Mouse (Mus musculus) limb, embryonic 10.5 days (tissue): ENCODE measurements around the gene Ankrd31. TPM values are rescaled to one million over a fixed set of nuclear protein-coding genes. Genes with fewer than 3 reads are reported as not detected.

Source experiments
- DNase-seq: peaks from one replicate; pipeline ENCODE4 v3.0.0-alpha.2; 2017; ENCODE audit warnings: low spot score
- H3K27ac ChIP-seq: fragments of 300-500 bp; sonication (generic); 2 replicates; pipeline ENCODE4 v1.5.1; 2016; ENCODE audit warnings: mild to moderate bottlenecking
- H3K27me3 ChIP-seq: fragments of 300-500 bp; sonication (generic); 2 replicates; pipeline ENCODE4 v1.6.1; 2016; ENCODE audit warnings: low read depth, mild to moderate bottlenecking; ENCODE audit not compliant: poor library complexity, severe bottlenecking
- H3K36me3 ChIP-seq: fragments of 300-500 bp; sonication (generic); 2 replicates; pipeline ENCODE4 v1.6.1; 2016; ENCODE audit warnings: mild to moderate bottlenecking, moderate library complexity
- H3K4me1 ChIP-seq: fragments of 300-500 bp; sonication (generic); 2 replicates; pipeline ENCODE4 v1.6.1; 2016
- H3K4me3 ChIP-seq: fragments of 300-500 bp; sonication (generic); 2 replicates; pipeline ENCODE4 v1.5.1; 2016; ENCODE audit warnings: mild to moderate bottlenecking, moderate library complexity
- H3K9me3 ChIP-seq: fragments of 300-500 bp; sonication (generic); replicated peaks from 2 replicates; pipeline ENCODE4 v1.6.1; 2016; ENCODE audit warnings: mild to moderate bottlenecking
- WGBS: fragments of 180-500 bp; shearing (Covaris S2); methylation state at CpG from one replicate; pipeline ENCODE4 v1.1.7; 2016; 5-methylcytosine and 5-hydroxymethylcytosine counted together
- polyA plus RNA-seq: library from polyadenylated mRNA; unstranded; fragments of >200 nt; fragmentation: Nextera tagmentation; extraction: Ambion mirVana; gene quantifications from 2 replicates; pipeline ENCODE4 v1.2.1, GENCODE M21; 2016

Gene Ankrd31
- not detected in 2 replicates for polyA plus RNA-seq

DNA sequence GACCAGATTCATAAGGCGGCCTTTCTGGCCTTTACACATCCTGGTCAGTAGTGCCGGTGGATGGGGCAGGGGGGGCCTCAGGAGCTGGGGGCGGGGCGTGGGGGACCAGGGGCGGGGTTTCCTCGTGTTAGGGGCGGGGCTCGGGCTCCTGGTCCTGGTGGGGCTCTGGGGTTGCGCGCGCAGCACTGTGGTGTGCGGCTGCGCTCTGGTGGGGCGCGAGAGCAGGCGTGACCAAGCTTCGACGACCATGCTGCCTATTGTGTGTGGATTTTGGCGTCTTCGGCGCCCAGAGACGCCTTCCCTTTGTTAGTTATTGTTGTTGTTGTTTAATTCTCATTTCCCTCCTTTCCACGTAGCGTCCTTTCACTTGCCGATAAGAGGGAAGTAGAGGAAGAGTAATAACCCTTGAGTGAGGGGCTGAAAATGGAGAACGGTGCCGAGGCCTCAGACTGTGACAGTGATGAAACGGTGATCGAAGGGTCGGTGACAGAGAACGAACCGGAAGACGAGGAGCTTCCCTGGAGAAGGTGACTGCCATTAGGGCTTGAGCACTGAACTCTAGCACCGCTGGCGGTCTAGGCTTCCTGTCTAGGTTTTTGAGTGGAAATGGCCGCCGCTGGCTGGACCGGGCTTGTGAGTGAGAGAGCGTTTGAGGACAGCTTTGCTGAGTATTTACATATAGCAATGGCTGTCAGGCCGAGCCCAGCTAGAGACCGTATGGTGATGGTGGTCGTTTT is at the start of gene Ankrd31:
TSS of gene Ankrd31 (plus strand) at position 164 of the 737 bp plus-strand sequence.
- DNase-seq = no peak
- Histone ChIP-seq H3K4me1 (no peaks in the 10 kb centered on the region), H3K27ac (no peak within 1 kb of the TSS), H3K9me3 (no peaks in the 10 kb centered on the region), H3K36me3 (no peaks in the 10 kb centered on the region), H3K4me3 (no peak within 1 kb of the TSS), H3K27me3 (no peaks in the 10 kb centered on the region)
- WGBS = 90% methylated on average over 39 of the region's 42 CpGs

DNA sequence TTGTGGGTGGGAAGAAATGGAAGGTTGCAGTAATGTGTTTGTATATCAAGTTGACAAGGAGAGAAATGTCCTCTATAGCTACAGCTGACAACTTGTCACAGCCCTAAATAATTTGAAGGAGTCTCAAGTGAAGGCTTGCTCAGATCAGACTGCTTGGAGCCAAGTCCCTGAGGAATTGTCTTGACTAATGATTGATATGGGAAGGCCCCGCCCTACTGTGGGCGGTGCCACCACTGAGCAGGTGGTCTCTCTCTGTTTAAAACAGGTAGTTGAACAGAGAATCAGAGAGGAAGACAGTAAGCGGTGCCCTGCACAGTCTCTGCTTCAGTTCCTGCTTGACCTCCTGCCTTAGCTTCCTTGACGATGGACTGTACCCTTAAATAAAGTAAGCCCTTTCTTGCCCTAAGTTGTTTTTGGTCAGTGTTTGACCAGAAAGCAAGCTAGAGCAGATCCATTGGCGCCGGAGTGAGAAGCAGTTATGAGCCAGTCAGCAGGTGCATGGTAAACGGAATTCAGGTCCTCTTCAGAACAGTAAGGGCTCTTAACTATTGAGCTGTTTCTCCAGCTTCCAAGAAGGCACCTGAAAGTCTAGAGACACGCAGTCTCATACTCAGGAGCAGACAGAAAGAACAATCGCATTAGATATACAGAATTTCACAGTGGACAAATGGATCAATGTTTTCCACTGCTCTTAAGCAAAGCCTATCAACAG is 45.3 kb upstream of the Ankrd31 start:
- Histone ChIP-seq H3K4me1 (no peaks in the 10 kb centered on the region), H3K27ac (no peak overlapping the region), H3K27me3 (no peaks in the 10 kb centered on the region), H3K4me3 (no peak overlapping the region), H3K9me3 (no peaks in the 10 kb centered on the region), H3K36me3 (no peaks in the 10 kb centered on the region)
- 73% methylated on average over 9 of the region's 9 CpGs for WGBS
- DNase-seq = no peak

DNA sequence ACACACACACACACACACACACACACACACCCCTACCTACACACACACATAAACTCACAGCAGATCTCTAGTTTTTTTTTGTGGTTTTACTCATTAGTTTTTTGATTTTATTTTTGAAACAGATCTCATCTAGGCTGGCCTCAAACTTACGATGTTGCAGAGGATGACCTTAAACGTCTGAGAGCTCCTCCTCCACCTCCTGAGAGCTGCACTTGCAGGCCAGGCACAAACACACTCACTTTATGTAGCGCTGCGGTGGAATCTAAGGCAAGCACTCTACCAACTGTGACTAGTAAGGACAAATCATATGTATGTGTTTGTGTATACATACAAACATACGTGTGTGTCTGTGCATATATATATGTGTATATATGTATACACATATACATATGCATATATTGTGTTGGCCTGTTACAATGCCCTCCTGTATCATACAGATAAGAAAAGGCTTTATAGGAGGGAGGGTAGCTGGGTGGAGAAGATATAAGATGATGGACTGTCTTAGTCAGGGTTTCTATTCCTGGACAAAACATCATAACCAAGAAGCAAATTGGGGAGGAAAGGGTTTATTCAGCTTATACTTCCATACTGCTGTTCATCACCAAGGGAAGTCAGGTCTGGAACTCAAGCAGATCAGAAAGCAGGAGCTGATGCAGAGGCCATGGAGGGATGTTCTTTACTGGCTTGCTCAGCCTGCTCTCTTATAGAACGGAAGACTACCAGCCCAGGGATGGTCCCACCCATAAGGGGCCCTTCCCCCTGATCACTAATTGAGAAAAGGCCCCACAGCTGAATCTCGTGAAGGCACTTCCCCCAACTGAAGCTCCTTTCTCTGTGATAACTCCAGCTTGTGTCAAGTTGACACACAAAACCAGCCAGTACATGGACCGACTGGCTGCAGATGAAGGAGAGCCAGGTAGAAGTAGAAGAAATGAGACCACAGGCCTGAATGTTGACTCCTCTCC is 38.5 kb upstream of the Ankrd31 start:
- Histone ChIP-seq H3K36me3 (no peaks in the 10 kb centered on the region), H3K4me3 (no peak overlapping the region), H3K27ac (no peak overlapping the region), H3K4me1 (no peaks in the 10 kb centered on the region), H3K9me3 (no peaks in the 10 kb centered on the region), H3K27me3 (no peaks in the 10 kb centered on the region)
- no peak for DNase-seq
- 76% methylated on average over 8 of the region's 8 CpGs for WGBS

DNA sequence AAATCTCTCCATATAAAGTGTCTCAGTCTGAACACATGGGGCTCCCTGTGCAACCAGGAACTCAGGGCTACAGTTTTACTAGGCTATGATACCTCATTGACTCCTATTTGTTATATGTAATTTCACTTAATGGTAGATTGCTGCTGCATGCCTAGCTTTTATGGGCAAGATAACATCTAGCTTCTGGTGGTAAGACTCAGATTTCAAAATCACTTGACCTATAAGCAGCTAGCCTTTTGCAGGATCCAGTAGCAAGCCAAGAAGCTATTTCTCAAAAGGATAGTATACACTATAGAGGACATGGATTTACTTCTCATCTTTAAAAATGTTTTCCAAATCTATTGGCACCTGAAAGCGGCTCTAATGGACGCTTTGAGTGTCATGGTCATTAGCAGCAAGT is 31.8 kb upstream of the Ankrd31 start:
- WGBS = 93% methylated on average over 2 of the region's 2 CpGs
- Histone ChIP-seq H3K4me1 (no peaks in the 10 kb centered on the region), H3K27ac (no peak overlapping the region), H3K9me3 (no peaks in the 10 kb centered on the region), H3K4me3 (no peak overlapping the region), H3K27me3 (no peaks in the 10 kb centered on the region), H3K36me3 (no peaks in the 10 kb centered on the region)
- DNase-seq = no peak

DNA sequence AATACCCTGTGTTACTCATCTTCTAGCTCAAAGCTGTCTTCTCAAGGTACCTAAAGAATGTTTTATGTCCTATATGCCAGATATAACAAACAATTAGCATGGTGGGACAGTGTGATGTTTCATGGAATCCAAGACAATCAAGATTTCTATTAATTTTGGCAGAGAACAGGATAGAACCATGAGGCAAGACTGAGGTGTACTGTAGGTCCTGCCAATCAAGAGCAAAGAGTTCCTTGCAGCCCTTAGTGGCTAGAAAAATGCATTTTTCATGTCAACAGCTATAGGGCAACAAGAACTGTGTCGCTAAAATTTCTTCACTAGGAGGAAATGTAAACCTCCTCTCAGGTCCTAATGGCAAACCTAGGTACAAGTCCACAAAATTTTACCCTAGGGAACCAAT is 30.3 kb upstream of the Ankrd31 start:
- no peaks in the 10 kb centered on the region for H3K4me1 ChIP-seq
- 68% methylated on average over 1 of the region's 1 CpGs for WGBS
- DNase-seq = no peak
- no peak overlapping the region for H3K4me3 ChIP-seq
- H3K9me3 ChIP-seq = no peaks in the 10 kb centered on the region
- H3K27ac ChIP-seq = no peak overlapping the region
- H3K27me3 ChIP-seq = no peaks in the 10 kb centered on the region
- no peaks in the 10 kb centered on the region for H3K36me3 ChIP-seq

DNA sequence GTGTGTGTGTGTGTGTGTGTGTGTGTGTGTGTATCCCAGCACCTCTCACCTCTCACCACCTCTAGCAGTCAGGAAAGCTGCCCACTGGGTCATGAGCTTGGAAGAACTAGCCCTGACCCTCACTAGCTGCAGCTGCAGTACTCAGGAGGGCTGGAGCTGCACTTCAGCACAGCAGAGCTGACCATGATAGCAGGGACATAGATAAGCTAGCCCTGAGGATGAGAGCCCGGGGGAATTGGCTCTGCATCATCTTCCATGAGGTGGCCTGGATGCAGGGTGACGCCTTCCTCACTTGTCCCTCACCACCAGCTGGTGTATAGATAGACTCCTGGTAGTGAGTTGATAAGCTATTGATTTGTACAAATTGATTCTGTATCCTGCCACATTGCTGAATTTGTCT is 28.1 kb upstream of the Ankrd31 start:
- no peak for DNase-seq

DNA sequence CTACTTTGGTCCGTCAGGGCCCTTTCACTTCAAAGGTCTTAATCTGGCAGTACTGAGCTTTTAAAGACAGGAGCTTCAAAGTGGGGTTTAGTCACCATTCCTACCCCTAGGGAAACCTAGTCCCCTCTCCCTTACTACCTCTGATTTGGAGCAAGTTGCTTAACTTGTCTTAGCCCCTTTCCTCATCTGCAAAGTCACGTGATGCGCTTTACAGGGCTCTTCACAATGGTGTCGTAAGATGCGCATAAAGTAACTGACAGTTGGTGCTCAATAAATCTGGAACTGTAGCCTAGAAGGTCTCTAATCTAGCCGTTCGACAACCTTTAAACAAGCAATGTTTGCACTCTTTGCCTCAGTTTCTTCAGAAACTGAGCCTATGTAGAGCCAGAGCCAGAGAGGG is 19.8 kb upstream of the Ankrd31 start:
- Histone ChIP-seq H3K27me3 (no peaks in the 10 kb centered on the region), H3K36me3 (no peaks in the 10 kb centered on the region)
- 71% methylated on average over 7 of the region's 7 CpGs for WGBS

More for the DNA sequence above, 28.1 kb upstream of the Ankrd31 start:
- Histone ChIP-seq H3K27ac (no peak overlapping the region), H3K4me3 (no peak overlapping the region), H3K4me1 (no peaks in the 10 kb centered on the region), H3K36me3 (no peaks in the 10 kb centered on the region), H3K9me3 (no peaks in the 10 kb centered on the region), H3K27me3 (no peaks in the 10 kb centered on the region)
- 82% methylated on average over 2 of the region's 2 CpGs for WGBS

DNA sequence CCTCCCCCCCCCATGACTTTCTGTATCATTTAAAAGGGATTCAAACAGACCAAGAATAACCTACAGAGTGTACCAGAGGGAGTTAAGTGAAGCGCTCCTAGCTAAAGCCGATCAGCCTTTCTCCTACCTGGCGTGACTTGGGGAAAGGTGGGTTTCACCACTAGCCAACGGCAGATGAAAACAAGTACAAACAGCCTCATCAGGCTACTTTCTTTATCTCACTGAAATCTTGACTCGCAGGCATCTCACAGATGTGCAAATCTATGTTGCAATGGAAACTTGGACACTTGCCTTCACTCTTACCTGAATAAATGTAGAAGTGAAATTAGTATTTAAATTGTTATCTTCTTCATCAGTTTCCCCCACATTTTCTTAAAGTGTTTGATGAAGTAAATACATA is 18.9 kb upstream of the Ankrd31 start:
- no peak overlapping the region for H3K4me3 ChIP-seq
- H3K4me1 ChIP-seq = no peaks in the 10 kb centered on the region
- 95% methylated on average over 5 of the region's 5 CpGs for WGBS
- no peaks in the 10 kb centered on the region for H3K27me3 ChIP-seq
- H3K9me3 ChIP-seq = no peaks in the 10 kb centered on the region
- no peaks in the 10 kb centered on the region for H3K36me3 ChIP-seq
- H3K27ac ChIP-seq = no peak overlapping the region
- no peak for DNase-seq

More for the DNA sequence above, 19.8 kb upstream of the Ankrd31 start:
- DNase-seq = no peak
- H3K9me3 ChIP-seq = no peaks in the 10 kb centered on the region
- no peaks in the 10 kb centered on the region for H3K4me1 ChIP-seq
- H3K4me3 ChIP-seq = no peak overlapping the region
- H3K27ac ChIP-seq = no peak overlapping the region

DNA sequence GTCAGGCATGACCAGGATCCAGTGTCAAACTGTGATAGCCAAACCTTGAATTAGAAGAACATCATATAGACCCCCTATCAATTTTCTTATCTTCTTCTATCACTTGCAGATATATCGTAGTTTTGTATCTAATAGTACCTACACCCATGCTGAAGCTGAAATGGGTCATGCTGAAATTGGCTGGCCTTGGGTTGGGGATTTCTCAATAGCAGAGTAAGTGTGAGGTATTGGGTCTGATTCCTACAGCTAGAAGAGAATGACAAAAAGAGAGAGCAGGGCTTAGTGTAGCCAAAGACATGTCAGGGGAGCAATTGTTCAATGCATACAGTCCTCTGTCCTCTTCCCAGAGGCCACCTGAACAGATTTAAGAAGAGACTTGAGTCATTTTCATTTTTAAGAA is 18.0 kb upstream of the Ankrd31 start:
- H3K9me3 ChIP-seq = no peaks in the 10 kb centered on the region
- H3K4me1 ChIP-seq = no peaks in the 10 kb centered on the region
- no peaks in the 10 kb centered on the region for H3K27me3 ChIP-seq
- 100% methylated on average over 1 of the region's 1 CpGs for WGBS
- no peaks in the 10 kb centered on the region for H3K36me3 ChIP-seq
- H3K27ac ChIP-seq = no peak overlapping the region
- no peak overlapping the region for H3K4me3 ChIP-seq
- no peak for DNase-seq

DNA sequence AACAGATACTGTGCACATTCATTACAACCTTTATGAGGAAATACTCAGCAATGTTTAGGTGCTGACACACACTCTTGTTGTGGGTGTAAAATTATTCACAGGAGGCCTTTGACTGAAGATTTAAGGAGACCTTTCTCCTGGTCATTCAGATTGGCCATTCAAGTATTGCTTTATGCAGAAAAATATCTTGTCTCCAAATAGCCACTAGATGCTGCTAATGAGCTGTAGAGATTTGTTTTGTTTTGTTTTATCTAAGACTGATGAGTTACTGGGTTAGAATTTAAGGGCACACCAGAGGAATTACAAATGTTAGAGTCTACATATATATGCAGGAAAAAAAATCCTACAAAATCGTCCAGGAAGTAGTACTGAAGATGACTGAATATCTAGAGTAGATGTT is 12.9 kb upstream of the Ankrd31 start:
- no peaks in the 10 kb centered on the region for H3K9me3 ChIP-seq
- H3K4me3 ChIP-seq = no peak overlapping the region
- H3K27ac ChIP-seq = no peak overlapping the region
- H3K4me1 ChIP-seq = no peaks in the 10 kb centered on the region
- DNase-seq = no peak
- WGBS = 60% methylated on average over 1 of the region's 1 CpGs
- no peaks in the 10 kb centered on the region for H3K27me3 ChIP-seq
- H3K36me3 ChIP-seq = no peaks in the 10 kb centered on the region

DNA sequence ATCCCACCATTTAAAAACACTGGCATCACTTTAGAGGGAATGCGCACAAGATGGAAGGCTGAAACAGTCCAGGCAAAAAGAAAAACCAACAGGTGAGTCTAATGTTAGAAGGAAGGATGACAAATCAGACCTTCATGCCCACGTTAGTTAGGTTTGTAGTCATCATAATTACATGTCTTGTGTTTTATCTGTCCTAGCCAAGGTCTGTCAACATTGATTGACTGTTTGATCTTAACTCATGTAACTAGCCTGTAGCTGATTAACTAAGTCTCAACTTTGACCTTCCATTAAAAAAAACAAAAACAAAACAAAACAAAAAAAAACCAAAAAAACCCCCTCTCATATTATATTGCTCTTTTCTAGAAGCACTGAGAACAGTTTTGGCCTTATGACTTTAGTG is 7.9 kb upstream of the Ankrd31 start:
- Histone ChIP-seq H3K4me3 (no peak overlapping the region), H3K27me3 (no peaks in the 10 kb centered on the region), H3K9me3 (no peaks in the 10 kb centered on the region), H3K4me1 (no peaks in the 10 kb centered on the region), H3K36me3 (no peaks in the 10 kb centered on the region), H3K27ac (no peak overlapping the region)
- no peak for DNase-seq
- 84% methylated on average over 2 of the region's 2 CpGs for WGBS

DNA sequence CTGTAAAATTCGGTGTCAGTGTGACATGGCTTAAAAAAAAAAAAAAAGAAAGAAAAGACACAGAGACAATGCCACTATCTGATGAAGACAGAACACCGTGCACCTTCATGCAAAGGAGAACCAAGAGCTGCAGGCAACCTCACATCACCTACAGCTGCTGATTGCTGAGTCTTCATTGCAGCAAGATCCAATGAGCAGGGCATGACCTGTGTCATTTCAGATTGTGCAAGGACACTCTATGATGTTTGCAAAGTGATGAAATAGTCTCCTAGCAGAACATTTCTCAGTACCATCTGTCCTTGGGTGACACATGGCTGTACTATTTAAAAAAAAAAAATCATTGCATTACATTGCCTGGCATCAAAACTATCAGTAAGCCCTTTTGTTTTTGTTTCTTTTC is 5.2 kb upstream of the Ankrd31 start:
- 90% methylated on average over 2 of the region's 2 CpGs for WGBS

DNA sequence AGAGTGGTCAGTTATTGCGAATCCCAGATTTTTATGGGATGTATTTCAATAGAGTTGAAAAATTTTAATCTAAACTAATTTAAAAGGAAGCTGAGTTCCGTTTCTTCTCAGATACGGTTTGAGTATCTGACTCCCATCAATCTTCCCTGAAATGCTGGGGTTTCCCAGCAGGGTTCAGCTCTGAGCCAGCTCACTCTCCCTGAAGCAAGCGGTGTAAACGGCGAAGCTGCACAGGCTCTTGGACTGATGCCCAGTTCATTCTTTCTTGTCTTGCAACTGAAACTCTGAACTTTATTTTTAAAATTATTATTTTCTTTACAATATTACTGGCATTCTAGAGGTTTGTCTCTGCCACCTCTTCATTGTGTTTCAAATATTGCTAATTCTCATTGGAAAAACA is 2.0 kb upstream of the Ankrd31 start:
- H3K27me3 ChIP-seq = no peaks in the 10 kb centered on the region
- no peaks in the 10 kb centered on the region for H3K9me3 ChIP-seq
- H3K36me3 ChIP-seq = no peaks in the 10 kb centered on the region
- 75% methylated on average over 6 of the region's 6 CpGs for WGBS
- no peak overlapping the region for H3K27ac ChIP-seq
- DNase-seq = no peak
- H3K4me1 ChIP-seq = no peaks in the 10 kb centered on the region
- H3K4me3 ChIP-seq = no peak overlapping the region

More for the DNA sequence above, 5.2 kb upstream of the Ankrd31 start:
- Histone ChIP-seq H3K36me3 (no peaks in the 10 kb centered on the region), H3K27ac (no peak overlapping the region), H3K27me3 (no peaks in the 10 kb centered on the region), H3K4me1 (no peaks in the 10 kb centered on the region), H3K9me3 (no peaks in the 10 kb centered on the region), H3K4me3 (no peak overlapping the region)
- DNase-seq = no peak
